Mouse (Mus musculus) MEL (cell line): ENCODE results near the gene Orc4. TPM values are rescaled to one million over a fixed set of nuclear protein-coding genes. Genes with fewer than 3 reads are reported as not detected.

Experiments
- DNase-seq: peaks from one replicate; pipeline ENCODE4 v3.0.0; 2011; ENCODE audit warnings: low read depth, low spot score
- H3K27ac ChIP-seq: 2 replicates; pipeline ENCODE4 v1.5.1; 2012; ENCODE audit warnings: low read depth, mild to moderate bottlenecking, control low read depth, low read length, moderate library complexity; ENCODE audit not compliant: control insufficient read depth
- H3K27me3 ChIP-seq, 2 experiments: fragments of 150-350 bp in 1 of 2; sonication (generic) in 1 of 2; 2 replicates each; pipeline ENCODE4 v1.6.1; 2012; ENCODE audit warnings: low read length in 2 of 2, mild to moderate bottlenecking in 2 of 2, improper control_type of control experiment in 1 of 2, moderate library complexity in 1 of 2; ENCODE audit not compliant: insufficient read depth in 2 of 2, control insufficient read depth in 1 of 2
- H3K36me3 ChIP-seq, 2 experiments: 2 replicates each; pipeline ENCODE4 v1.6.1; 2012 to 2014; ENCODE audit warnings: low read length in 2 of 2, improper control_type of control experiment in 1 of 2, inconsistent platforms in 1 of 2, mild to moderate bottlenecking in 1 of 2; ENCODE audit not compliant: insufficient read depth in 2 of 2, control insufficient read depth in 1 of 2
- H3K4me1 ChIP-seq, 2 experiments: fragments of 150-350 bp in 1 of 2; sonication (generic) in 1 of 2; 2 replicates each; pipeline ENCODE4 v1.6.1; 2012; ENCODE audit warnings: low read length in 2 of 2, improper control_type of control experiment in 1 of 2, mild to moderate bottlenecking in 1 of 2; ENCODE audit not compliant: insufficient read depth in 2 of 2, control insufficient read depth in 1 of 2
- H3K4me3 ChIP-seq, 2 experiments: fragments of 150-350 bp in 1 of 2; sonication (generic) in 1 of 2; 2 replicates each; pipeline ENCODE4 v1.5.1; 2012; ENCODE audit warnings: low read depth in 2 of 2, low read length in 2 of 2, mild to moderate bottlenecking in 2 of 2, moderate library complexity in 2 of 2, control low read depth in 1 of 2, improper control_type of control experiment in 1 of 2; ENCODE audit not compliant: control insufficient read depth in 1 of 2, insufficient read depth in 1 of 2
- H3K79me2 ChIP-seq: 2 replicates; pipeline ENCODE4 v1.6.1; 2012; ENCODE audit warnings: mild to moderate bottlenecking, low read length, moderate library complexity; ENCODE audit not compliant: control insufficient read depth, poor library complexity, insufficient read depth
- H3K9ac ChIP-seq: 2 replicates; pipeline ENCODE4 v1.6.1; 2012; ENCODE audit warnings: low read depth, mild to moderate bottlenecking, control low read depth, low read length, moderate library complexity; ENCODE audit not compliant: control insufficient read depth, poor library complexity, severe bottlenecking
- H3K9me3 ChIP-seq: fragments of 150-350 bp; sonication (generic); replicated peaks from 2 replicates; pipeline ENCODE4 v1.6.1; 2012; ENCODE audit warnings: mild to moderate bottlenecking, low read length, improper control_type of control experiment, moderate library complexity; ENCODE audit not compliant: insufficient read depth
- CHD1 ChIP-seq: IDR thresholded peaks from 2 replicates; pipeline ENCODE4 v1.6.1; 2012; ENCODE audit warnings: low read depth, mild to moderate bottlenecking, inconsistent platforms, low read length, improper control_type of control experiment
- CTCF ChIP-seq, 3 experiments: IDR thresholded peaks in 2 of 3; conservative IDR thresholded peaks in 1 of 3; 2 replicates each; pipeline ENCODE4 v1.5.1; 2011 to 2012; ENCODE audit warnings: low read length in 3 of 3, low read depth in 2 of 3, mild to moderate bottlenecking in 2 of 3, improper control_type of control experiment in 1 of 3, inconsistent platforms in 1 of 3, mixed read lengths in 1 of 3, moderate library complexity in 1 of 3; ENCODE audit not compliant: control insufficient read depth in 1 of 3, insufficient read depth in 1 of 3, poor library complexity in 1 of 3, severe bottlenecking in 1 of 3
- ELF1 ChIP-seq: IDR thresholded peaks from 2 replicates; pipeline ENCODE4 v1.6.1; 2014; ENCODE audit warnings: low read depth, mild to moderate bottlenecking, inconsistent platforms, low read length, improper control_type of control experiment, moderate library complexity
- EP300 ChIP-seq, 2 experiments: IDR thresholded peaks; 2 replicates each; pipeline ENCODE4 v1.6.1; 2011; ENCODE audit warnings: improper control_type of control experiment in 2 of 2, low read length in 2 of 2, low read depth in 1 of 2, mild to moderate bottlenecking in 1 of 2
- GABPA ChIP-seq: IDR thresholded peaks from 2 replicates; pipeline ENCODE4 v1.6.1; 2012; ENCODE audit warnings: low read depth, mild to moderate bottlenecking, inconsistent platforms, low read length, improper control_type of control experiment, moderate library complexity
- GATA1 ChIP-seq: IDR thresholded peaks from 2 replicates; pipeline ENCODE4 v1.6.1; 2011; ENCODE audit warnings: low read depth, low read length, improper control_type of control experiment
- HCFC1 ChIP-seq: IDR thresholded peaks from 2 replicates; pipeline ENCODE4 v1.6.1; 2012; ENCODE audit warnings: low read depth, mild to moderate bottlenecking, inconsistent platforms, low read length, improper control_type of control experiment, moderate library complexity
- KAT2A ChIP-seq: conservative IDR thresholded peaks from 2 replicates; pipeline ENCODE4 v1.6.1; 2012; ENCODE audit warnings: low read depth, low read length, improper control_type of control experiment, inconsistent platforms
- MAFK ChIP-seq: IDR thresholded peaks from 2 replicates; pipeline ENCODE4 v1.6.1; 2011; ENCODE audit warnings: low read depth, mild to moderate bottlenecking, low read length, improper control_type of control experiment, borderline replicate concordance
- MAX ChIP-seq: IDR thresholded peaks from 2 replicates; pipeline ENCODE4 v1.6.1; 2011; ENCODE audit warnings: low read length, improper control_type of control experiment
- MAZ ChIP-seq: IDR thresholded peaks from 2 replicates; pipeline ENCODE4 v1.6.1; 2012; ENCODE audit warnings: low read depth, mild to moderate bottlenecking, inconsistent platforms, low read length, improper control_type of control experiment
- MYC ChIP-seq: IDR thresholded peaks from 2 replicates; pipeline ENCODE4 v1.6.1; 2011; ENCODE audit warnings: low read depth, mild to moderate bottlenecking, low read length, improper control_type of control experiment, moderate library complexity
- NRF1 ChIP-seq: IDR thresholded peaks from 2 replicates; pipeline ENCODE4 v1.6.1; 2014; ENCODE audit warnings: low read depth, mild to moderate bottlenecking, inconsistent platforms, low read length, improper control_type of control experiment, moderate library complexity; ENCODE audit not compliant: poor library complexity, insufficient read depth, severe bottlenecking
- POLR2AphosphoS2 ChIP-seq: IDR thresholded peaks from 2 replicates; pipeline ENCODE4 v1.6.1; 2011; ENCODE audit warnings: low read length, improper control_type of control experiment
- RAD21 ChIP-seq: IDR thresholded peaks from 2 replicates; pipeline ENCODE4 v1.6.1; 2011; ENCODE audit warnings: mild to moderate bottlenecking, low read depth, low read length, improper control_type of control experiment
- RCOR1 ChIP-seq: IDR thresholded peaks from 2 replicates; pipeline ENCODE4 v1.6.1; 2012; ENCODE audit warnings: low read depth, mild to moderate bottlenecking, inconsistent platforms, low read length, improper control_type of control experiment
- SMC3 ChIP-seq: IDR thresholded peaks from 2 replicates; pipeline ENCODE4 v1.6.1; 2011; ENCODE audit warnings: low read depth, low read length, improper control_type of control experiment
- TAL1 ChIP-seq: IDR thresholded peaks from 2 replicates; pipeline ENCODE4 v1.6.1; 2012; ENCODE audit warnings: mild to moderate bottlenecking, inconsistent platforms, low read length, moderate library complexity, mixed read lengths
- UBTF ChIP-seq: IDR thresholded peaks from 2 replicates; pipeline ENCODE4 v1.6.1; 2012; ENCODE audit warnings: low read depth, mild to moderate bottlenecking, inconsistent platforms, low read length, improper control_type of control experiment, moderate library complexity, borderline replicate concordance; ENCODE audit not compliant: insufficient read depth
- ZNF384 ChIP-seq: IDR thresholded peaks from 2 replicates; pipeline ENCODE4 v1.6.1; 2012; ENCODE audit warnings: low read depth, mild to moderate bottlenecking, inconsistent platforms, low read length, improper control_type of control experiment
- polyA plus RNA-seq, 2 experiments: library from polyadenylated mRNA; stranded (reverse) in 1 of 2; unstranded in 1 of 2; fragments of >175 nt in 1 of 2; fragments of >200 nt in 1 of 2; gene quantifications; 2 replicates each; pipeline versions ENCODE4 v1.2.1 to v1.2.4; 2012; ENCODE audit warnings: low replicate concordance in 2 of 2, low read depth in 1 of 2; ENCODE audit not compliant: insufficient read length in 2 of 2, insufficient read depth in 1 of 2, missing spikeins in 1 of 2
- total RNA-seq: library from RNA; depleted of rRNA; stranded (reverse); fragments of 300-350 nt; gene quantifications from 2 replicates; pipeline ENCODE4 v1.2.3, GENCODE M21; 2012; rRNA removed

Orc4 gene
- total RNA-seq = 41.2 and 44.8 TPM in 2 replicates
- 100 to 1,000 TPM in 1 of 2 experiments, 10 to 100 TPM in 1; 42.2 to 362 TPM for polyA plus RNA-seq

- no peak for DNase-seq
- TF ChIP-seq RAD21 = no peak
- no peak for TF ChIP-seq EP300 (IDR thresholded peaks at IDR 0.05; ENCODE audit: low read depth in 1 of 2, low read length in 2 of 2)
- no peak for TF ChIP-seq POLR2AphosphoS2
- TF ChIP-seq MAFK = no peak
- TF ChIP-seq GABPA = no peak
- TF ChIP-seq ELF1 = no peak
- no peak for TF ChIP-seq GATA1
- TF ChIP-seq ZNF384 = no peak
- TF ChIP-seq MYC = no peak
- no peak for TF ChIP-seq TAL1
- TF ChIP-seq, all 39 proteins: peak for 0
- Histone ChIP-seq H3K27me3 (no peaks in the 10 kb centered on the region), H3K36me3 (peaks cover 7 to 35% of the 10 kb centered on the region in 2 experiments; a peak in 3 of 4 replicates), H3K79me2 (peaks cover 45% of the 10 kb centered on the region), H3K4me1 (peaks cover 0 to 20% of the 10 kb centered on the region in 2 experiments; a peak in 3 of 4 replicates), H3K27ac (peak within 1 kb of the TSS; percentile 90), H3K4me3 (peak within 1 kb of the TSS; percentile 88 to 98), H3K9ac (peak within 1 kb of the TSS; percentile 97), H3K9me3 (no peaks in the 10 kb centered on the region)
Measured at GRCm38 (mm10) chr2:48950252-48950315, at the start of gene Orc4. Gene Orc4 (minus strand): TSS chr2:48950277.

DNA sequence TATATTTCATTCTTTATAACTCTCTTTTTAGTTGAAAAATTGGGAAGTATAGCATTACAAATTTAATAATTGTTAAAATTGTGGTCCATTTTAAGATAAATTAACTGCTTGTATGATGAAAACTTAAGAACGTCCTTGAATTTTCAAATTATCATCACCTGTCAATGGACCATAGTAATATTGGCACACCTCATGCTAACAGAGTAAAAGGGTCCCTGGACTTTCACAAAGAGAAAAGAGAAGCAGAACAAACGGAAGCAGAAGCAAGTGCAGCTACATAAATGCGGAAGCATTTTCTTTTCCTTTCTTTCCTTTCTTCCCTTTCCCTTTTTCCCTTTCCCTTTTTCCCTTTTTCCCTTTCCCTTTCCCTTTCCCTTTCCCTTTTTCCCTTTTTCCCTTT lies 40.2 kb upstream of the Orc4 start:
- Histone ChIP-seq H3K4me3 (no peak overlapping the region), H3K79me2 (no peaks in the 10 kb centered on the region), H3K4me1 (no peaks in the 10 kb centered on the region), H3K9me3 (no peaks in the 10 kb centered on the region), H3K27me3 (no peaks in the 10 kb centered on the region), H3K27ac (no peak overlapping the region), H3K36me3 (no peaks in the 10 kb centered on the region; a peak in 1 of 4 replicates)
- DNase-seq = no peak
- TF ChIP-seq CTCF (IDR thresholded peaks at IDR 0.05 in 2 of 3, conservative IDR thresholded peaks at IDR 0.05 in 1 of 3; ENCODE audit: control insufficient read depth in 1 of 3, insufficient read depth in 1 of 3, low read depth in 2 of 3, low read length in 3 of 3, poor library complexity in 1 of 3, severe bottlenecking in 1 of 3) = no peak
- no peak for TF ChIP-seq SMC3
- no peak for TF ChIP-seq MAZ
- TF ChIP-seq KAT2A = no peak
- TF ChIP-seq MAX = no peak
- no peak for TF ChIP-seq HCFC1
- TF ChIP-seq NRF1 = no peak
- TF ChIP-seq CHD1 = no peak
- no peak for TF ChIP-seq RCOR1
- no peak for TF ChIP-seq UBTF
- no peak for TF ChIP-seq RAD21
- TF ChIP-seq, all 39 proteins: peak for 0
- H3K9ac ChIP-seq = no peak overlapping the region
